Mouse (Mus musculus) liver, postnatal 0 days (tissue): ENCODE measurements around the gene Spink8.

Source experiments
- CTCF ChIP-seq: sonication (generic); IDR thresholded peaks from 2 replicates; pipeline ENCODE4 v1.5.1; 2016; ENCODE audit warnings: antibody characterized with exemption, low read depth
- EP300 ChIP-seq: IDR thresholded peaks from 2 replicates; pipeline ENCODE4 v1.6.1; 2016; ENCODE audit warnings: antibody characterized with exemption, low read depth, mild to moderate bottlenecking

GRCm38 (mm10) chr9:109806695-109807293 is 5.3 kb upstream of the Spink8 start:
- TF ChIP-seq CTCF (no peak), EP300 (no peak)
